Mouse (Mus musculus) neural tube, embryonic 14.5 days (tissue): ENCODE data around the gene Usp21. TPM values are rescaled to one million over a fixed set of nuclear protein-coding genes. Genes with fewer than 3 reads are reported as not detected.

Source experiments
- ATAC-seq: fragments of 200-750 bp; cut with Nextera tagmentation; 2 replicates; pipeline ENCODE4 v1.8.0; 2017; ENCODE audit warnings: low read depth, mild to moderate bottlenecking, moderate TSS enrichment, moderate library complexity
- H3K27ac ChIP-seq: fragments of 300-500 bp; sonication (generic); 2 replicates; pipeline ENCODE4 v1.5.1; 2014; ENCODE audit warnings: low read depth, mild to moderate bottlenecking, control low read depth, low read length, moderate library complexity, mixed read lengths
- H3K27me3 ChIP-seq: fragments of 300-500 bp; sonication (generic); 2 replicates; pipeline ENCODE4 v1.6.1; 2014; ENCODE audit warnings: low read length; ENCODE audit not compliant: control insufficient read depth, insufficient read depth
- H3K36me3 ChIP-seq: fragments of 300-500 bp; sonication (generic); 2 replicates; pipeline ENCODE4 v1.6.1; 2014; ENCODE audit warnings: low read length, mixed read lengths; ENCODE audit not compliant: control insufficient read depth, insufficient read depth
- H3K4me1 ChIP-seq: fragments of 300-500 bp; sonication (generic); 2 replicates; pipeline ENCODE4 v1.6.1; 2014; ENCODE audit warnings: low read length; ENCODE audit not compliant: control insufficient read depth, insufficient read depth
- H3K4me2 ChIP-seq: fragments of 300-500 bp; sonication (generic); 2 replicates; pipeline ENCODE4 v1.6.1; 2014; ENCODE audit warnings: mild to moderate bottlenecking, low read depth, low read length, control low read depth
- H3K4me3 ChIP-seq: fragments of 300-500 bp; sonication (generic); 2 replicates; pipeline ENCODE4 v1.5.1; 2014; ENCODE audit warnings: low read depth, low read length, control low read depth, mixed read lengths
- H3K9ac ChIP-seq: fragments of 300-500 bp; sonication (generic); replicated peaks from 2 replicates; pipeline ENCODE4 v1.6.1; 2014; ENCODE audit warnings: low read depth, mild to moderate bottlenecking, control low read depth, low read length, mixed read lengths
- H3K9me3 ChIP-seq: fragments of 300-500 bp; sonication (generic); 2 replicates; pipeline ENCODE4 v1.6.1; 2016; ENCODE audit warnings: low read length; ENCODE audit not compliant: control insufficient read depth
- WGBS: fragments of 180-500 bp; shearing (Covaris S2); extraction: QIAGEN DNeasy Blood & Tissue Kit; methylation state at CpG from one replicate; pipeline ENCODE4 v1.1.7; 2014; 5-methylcytosine and 5-hydroxymethylcytosine counted together
- polyA plus RNA-seq: library from polyadenylated mRNA; unstranded; fragments of >200 nt; fragmentation: Nextera tagmentation; extraction: Ambion mirVana; gene quantifications from 2 replicates; pipeline ENCODE4 v1.2.1, GENCODE M21; 2014

Gene Usp21
- polyA plus RNA-seq, 1 experiment from 2014 or later: 76.8 TPM

DNA sequence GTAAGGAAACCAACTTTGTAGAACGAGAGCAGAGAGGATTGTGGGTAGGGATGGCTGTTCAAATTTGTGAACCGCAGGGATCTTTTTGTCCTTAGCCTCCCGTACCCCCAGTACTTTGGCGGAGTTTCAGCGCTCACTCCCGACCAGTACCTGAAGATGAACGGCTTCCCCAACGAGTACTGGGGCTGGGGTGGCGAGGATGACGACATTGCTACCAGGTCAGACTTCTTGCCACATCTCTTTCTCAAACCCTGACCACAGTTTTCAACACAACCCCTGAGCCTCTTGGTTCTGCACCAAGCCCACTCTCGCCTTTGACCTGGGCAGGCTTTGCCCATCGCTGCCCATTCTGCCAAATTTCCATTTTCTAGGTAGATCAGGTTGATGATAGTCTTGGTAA is 13.6 kb downstream of the Usp21 start:
- Histone ChIP-seq H3K4me1 (peaks cover 13% of the 10 kb centered on the region), H3K27me3 (no peaks in the 10 kb centered on the region), H3K4me2 (no peak overlapping the region), H3K27ac (no peak overlapping the region), H3K4me3 (no peak overlapping the region), H3K9ac (no peak overlapping the region), H3K36me3 (peaks cover 32% of the 10 kb centered on the region), H3K9me3 (no peaks in the 10 kb centered on the region)
- 95% methylated on average over 12 of the region's 12 CpGs for WGBS
- ATAC-seq: no peak

DNA sequence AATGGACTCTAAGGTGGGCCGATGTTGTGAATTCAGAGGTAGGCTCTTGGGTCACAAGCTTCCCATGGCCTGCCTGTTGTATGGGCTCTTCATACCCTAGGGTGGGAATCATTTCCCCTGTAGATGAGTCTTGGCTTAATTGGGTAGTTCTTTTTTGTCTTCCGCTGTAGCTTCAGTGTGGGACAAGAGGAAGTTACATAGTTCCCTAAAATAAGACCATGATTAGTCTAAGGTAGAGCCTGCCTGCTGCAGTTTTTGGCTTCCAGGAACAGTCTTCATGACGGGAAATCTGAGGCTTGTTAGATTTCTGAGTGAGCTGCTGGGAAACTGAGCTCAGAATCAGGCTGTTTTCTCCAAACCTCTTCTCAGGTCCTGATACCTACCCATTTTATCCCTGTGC is 15.7 kb downstream of the Usp21 start:
- H3K4me1 ChIP-seq: peaks cover 13% of the 10 kb centered on the region
- no peak overlapping the region for H3K27ac ChIP-seq
- 91% methylated on average over 3 of the region's 3 CpGs for WGBS
- no peak overlapping the region for H3K4me2 ChIP-seq
- ATAC-seq: no peak
- no peak overlapping the region for H3K9ac ChIP-seq
- no peak overlapping the region for H3K4me3 ChIP-seq
- no peaks in the 10 kb centered on the region for H3K9me3 ChIP-seq
- H3K36me3 ChIP-seq: peaks cover 27% of the 10 kb centered on the region
- no peaks in the 10 kb centered on the region for H3K27me3 ChIP-seq

DNA sequence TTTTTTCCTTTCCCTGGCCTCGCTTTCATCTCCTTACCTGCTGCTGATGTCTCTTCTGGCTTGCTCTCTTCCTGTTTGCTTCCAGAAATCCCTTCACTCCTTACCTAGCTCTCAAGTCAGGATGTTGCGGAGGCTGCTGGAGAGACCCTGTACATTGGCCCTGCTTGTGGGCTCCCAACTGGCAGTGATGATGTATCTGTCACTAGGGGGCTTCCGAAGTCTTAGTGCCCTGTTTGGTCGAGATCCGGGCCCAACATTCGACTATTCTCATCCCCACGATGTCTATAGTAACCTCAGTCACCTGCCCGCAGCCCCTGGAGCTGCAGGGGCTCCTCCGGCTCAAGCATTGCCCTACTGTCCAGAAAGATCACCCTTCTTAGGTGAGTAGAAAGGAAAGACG is 16.2 kb downstream of the Usp21 start:
- Histone ChIP-seq H3K9me3 (no peaks in the 10 kb centered on the region), H3K4me1 (peaks cover 13% of the 10 kb centered on the region), H3K36me3 (peaks cover 22% of the 10 kb centered on the region), H3K27ac (no peak overlapping the region), H3K9ac (no peak overlapping the region), H3K4me3 (no peak overlapping the region; the same call in 1 of the 2 replicates), H3K4me2 (peak overlapping the region; percentile 94; the same call in 1 of the 2 replicates), H3K27me3 (no peaks in the 10 kb centered on the region)
- WGBS: 76% methylated on average over 10 of the region's 10 CpGs
- no peak for ATAC-seq

DNA sequence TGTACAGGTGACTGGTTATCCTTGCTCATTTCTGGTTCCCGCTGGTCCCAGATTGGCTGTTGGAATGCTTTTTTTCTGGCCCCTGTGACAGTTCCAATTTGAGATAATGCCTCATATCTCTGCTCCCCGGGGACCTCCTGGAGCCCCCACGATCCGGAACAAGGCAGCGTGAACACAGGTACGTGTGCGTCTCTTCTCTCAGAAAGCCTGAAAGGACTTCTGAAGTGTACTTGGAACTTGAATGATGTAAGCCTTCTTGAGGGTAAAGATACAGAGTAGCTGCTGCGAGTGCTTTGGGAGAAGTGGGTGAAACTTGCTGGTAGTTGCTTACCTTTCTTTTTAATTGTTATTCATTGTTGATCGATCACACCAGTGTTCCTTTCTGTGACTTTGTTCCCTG is 16.6 kb downstream of the Usp21 start:
- Histone ChIP-seq H3K4me2 (peak overlapping the region; percentile 94), H3K36me3 (peaks cover 18% of the 10 kb centered on the region; the same call in 1 of the 2 replicates), H3K27ac (no peak overlapping the region), H3K9ac (peak overlapping the region; percentile 78), H3K9me3 (no peaks in the 10 kb centered on the region), H3K4me3 (peak overlapping the region; percentile 66), H3K4me1 (peaks cover 13% of the 10 kb centered on the region), H3K27me3 (no peaks in the 10 kb centered on the region)
- ATAC-seq: no peak
- WGBS: 56% methylated on average over 9 of the region's 9 CpGs

DNA sequence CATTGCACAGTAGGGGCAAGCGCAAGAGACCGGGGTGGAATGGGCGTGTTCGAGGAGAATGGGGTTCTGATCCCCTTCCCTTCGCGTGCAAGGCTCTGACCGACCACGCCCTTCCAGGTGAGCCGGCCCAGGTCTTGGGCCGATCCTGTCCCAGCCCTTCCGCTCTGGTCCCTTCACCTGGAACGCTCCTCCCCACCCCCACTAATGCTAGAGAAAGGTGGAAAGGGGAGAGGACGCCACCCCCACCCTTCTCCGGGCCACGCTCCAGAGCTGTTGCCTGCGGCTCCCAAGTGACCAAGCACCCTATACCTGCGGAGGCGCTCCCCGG is 17.3 kb downstream of the Usp21 start:
- WGBS: under 1% methylated on average over 19 of the region's 19 CpGs
- peak; percentile 69 for ATAC-seq
- 0 out of 2 replicates have a peak overlapping the region, but pooled peaks have one; percentile 36 for H3K27ac ChIP-seq
- H3K4me1 ChIP-seq: peaks cover 13% of the 10 kb centered on the region
- peaks cover 14% of the 10 kb centered on the region; the same call in 1 of the 2 replicates for H3K36me3 ChIP-seq
- H3K9me3 ChIP-seq: no peaks in the 10 kb centered on the region
- H3K4me2 ChIP-seq: peak overlapping the region; percentile 94
- peak overlapping the region; percentile 66 for H3K4me3 ChIP-seq
- H3K9ac ChIP-seq: peak overlapping the region; percentile 78
- H3K27me3 ChIP-seq: no peaks in the 10 kb centered on the region

DNA sequence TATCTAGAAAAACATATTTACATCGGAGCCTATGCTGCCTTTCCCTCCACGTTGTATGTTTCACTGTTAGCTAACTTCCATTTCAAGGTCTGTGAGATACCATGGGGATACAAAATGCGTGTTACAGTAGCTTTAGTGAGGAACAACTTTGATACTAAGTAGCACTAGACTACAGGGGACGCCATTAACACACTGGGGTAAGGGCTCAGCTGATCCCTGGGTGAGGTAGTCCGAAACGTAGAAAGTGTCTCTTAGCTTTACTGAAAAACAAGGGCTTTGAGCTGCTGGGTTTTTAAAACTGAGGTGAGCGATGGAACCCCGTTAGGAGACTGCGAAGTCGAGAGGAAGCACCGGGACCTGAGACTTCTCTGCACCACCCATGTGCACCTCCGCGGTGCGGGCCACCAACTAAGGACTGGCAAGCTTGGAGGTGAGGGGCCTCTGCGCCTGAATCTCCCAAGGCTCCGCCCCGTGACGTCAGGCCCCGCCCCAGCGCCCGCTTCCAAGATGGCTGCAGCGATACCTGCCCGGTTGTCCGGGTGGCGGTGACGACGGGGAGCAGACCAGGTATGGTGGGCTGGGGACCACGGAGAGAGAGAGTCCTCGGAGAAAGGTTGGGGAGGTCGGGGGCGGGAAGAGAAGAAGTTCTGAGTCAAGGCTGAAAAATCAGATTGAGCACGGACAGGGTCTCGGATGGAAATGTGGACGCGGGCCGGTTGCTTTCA is 17.8 kb downstream of the Usp21 start, which contains the start of gene B4galt3:
Gene B4galt3, plus strand, starts transcription at position 481 of the 725 bp plus-strand sequence.
- Histone ChIP-seq H3K36me3 (peaks cover 12% of the 10 kb centered on the region; the same call in 1 of the 2 replicates), H3K4me2 (peak within 1 kb of the TSS; percentile 94), H3K9me3 (no peaks in the 10 kb centered on the region), H3K4me3 (peak within 1 kb of the TSS; percentile 66), H3K9ac (peak within 1 kb of the TSS; percentile 78), H3K27me3 (no peaks in the 10 kb centered on the region), H3K27ac (0 out of 2 replicates have a peak within 1 kb of the TSS, but pooled peaks have one; percentile 36), H3K4me1 (peaks cover 13% of the 10 kb centered on the region)
- 3% methylated on average over 36 of the region's 36 CpGs for WGBS
- ATAC-seq: peak; percentile 95

DNA sequence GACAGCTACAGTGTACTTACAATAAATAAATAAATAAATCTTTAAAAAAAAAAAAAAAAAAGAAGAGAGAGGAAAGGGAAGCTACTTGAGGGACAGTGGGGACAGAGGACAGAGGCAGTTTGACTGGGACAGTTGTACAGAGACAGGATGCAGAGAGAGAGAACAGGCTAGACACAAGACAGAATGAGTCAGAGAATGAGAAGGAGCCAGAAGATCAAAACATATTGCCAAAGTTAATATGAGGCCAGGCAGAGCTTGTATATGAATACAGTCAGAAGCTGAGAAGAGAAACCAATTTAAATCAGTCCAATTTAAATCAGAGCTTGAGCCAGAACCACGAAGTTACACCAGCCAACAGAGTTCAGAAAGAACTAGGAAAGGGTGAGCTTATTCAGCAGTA is 19.4 kb downstream of the Usp21 start:
- Histone ChIP-seq H3K9me3 (no peaks in the 10 kb centered on the region), H3K4me3 (no peak overlapping the region), H3K27me3 (no peaks in the 10 kb centered on the region), H3K27ac (no peak overlapping the region), H3K4me2 (no peak overlapping the region), H3K9ac (no peak overlapping the region), H3K4me1 (peaks cover 15% of the 10 kb centered on the region), H3K36me3 (0 out of 2 replicates have a peak, but pooled peaks cover 9% of the 10 kb centered on the region)
- 65% methylated on average over 1 of the region's 1 CpGs for WGBS
- ATAC-seq: no peak

DNA sequence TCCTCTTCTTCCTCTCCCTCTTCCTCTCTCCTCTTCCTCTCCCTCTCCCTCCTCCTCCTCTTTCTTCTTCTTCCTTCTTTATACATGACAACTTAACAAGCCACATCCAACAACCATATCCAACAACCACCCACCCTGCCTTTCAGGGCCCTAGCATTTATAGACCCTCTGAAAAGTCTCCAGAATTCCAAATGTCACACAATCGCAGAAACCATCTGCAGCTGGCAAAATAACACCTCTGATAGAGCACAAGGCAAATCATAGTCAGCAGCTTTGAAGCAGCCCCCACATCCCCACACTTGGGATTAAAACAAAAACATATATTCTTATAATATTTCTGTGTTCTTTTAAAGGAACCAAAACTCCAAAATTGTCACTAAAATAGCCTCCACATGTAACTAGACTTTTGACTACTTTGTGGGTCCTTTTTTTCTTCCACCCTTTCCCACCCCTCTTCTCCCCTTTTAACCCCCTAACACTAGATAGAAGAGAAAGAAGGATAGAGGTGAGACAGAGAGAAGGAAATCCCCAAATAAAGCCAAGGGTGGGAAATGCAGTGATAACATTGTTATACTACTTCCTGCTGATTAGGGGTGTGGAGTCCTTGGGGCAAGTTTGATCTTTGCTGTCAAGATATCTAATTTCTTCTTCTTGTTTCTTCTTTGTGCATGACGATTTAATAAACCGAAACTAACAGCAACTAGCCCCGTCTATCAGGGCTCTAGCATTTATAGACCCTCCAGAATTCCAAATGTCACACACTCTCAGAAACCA is 21.6 kb downstream of the Usp21 start:
- H3K4me2 ChIP-seq: no peak overlapping the region
- no peak overlapping the region for H3K27ac ChIP-seq
- no peak for ATAC-seq
- H3K4me3 ChIP-seq: no peak overlapping the region
- no peaks in the 10 kb centered on the region for H3K27me3 ChIP-seq
- no peaks in the 10 kb centered on the region for H3K36me3 ChIP-seq
- peaks cover 16% of the 10 kb centered on the region for H3K4me1 ChIP-seq
- no peaks in the 10 kb centered on the region for H3K9me3 ChIP-seq
- 86% methylated on average over 4 of the region's 4 CpGs for WGBS
- H3K9ac ChIP-seq: no peak overlapping the region
